Mouse (Mus musculus) liver, adult 2 months (tissue): Measurements from ENCODE around the gene Maats1. TPM values are rescaled to one million over a fixed set of nuclear protein-coding genes. Genes with fewer than 3 reads are reported as not detected.

Source experiments
- DNase-seq: peaks from one replicate; pipeline ENCODE4 v3.0.0-alpha.2; 2011; ENCODE audit warnings: low read depth, low spot score; ENCODE audit errors: extremely low read depth
- H3K27ac ChIP-seq: fragments of 200-500 bp; replicated peaks from 2 replicates; pipeline ENCODE4 v1.5.1; 2012; ENCODE audit warnings: low read depth, mild to moderate bottlenecking, control low read depth, inconsistent platforms, low read length; ENCODE audit not compliant: insufficient read depth
- H3K27me3 ChIP-seq: fragments of 200-500 bp; 2 replicates; pipeline ENCODE4 v1.6.1; 2012; ENCODE audit warnings: mild to moderate bottlenecking, moderate library complexity, low read length, inconsistent platforms; ENCODE audit not compliant: control insufficient read depth, insufficient read depth
- H3K36me3 ChIP-seq: fragments of 200-500 bp; 2 replicates; pipeline ENCODE4 v1.6.1; 2012; ENCODE audit warnings: low read length, inconsistent platforms; ENCODE audit not compliant: control insufficient read depth, insufficient read depth
- H3K4me1 ChIP-seq: fragments of 200-500 bp; 2 replicates; pipeline ENCODE4 v1.6.1; 2011; ENCODE audit warnings: low read length; ENCODE audit not compliant: control insufficient read depth, insufficient read depth
- H3K4me3 ChIP-seq: fragments of 200-500 bp; 2 replicates; pipeline ENCODE4 v1.5.1; 2011; ENCODE audit warnings: low read depth, mild to moderate bottlenecking, control low read depth, low read length, moderate library complexity; ENCODE audit not compliant: insufficient read depth
- H3K79me2 ChIP-seq: fragments of 200-500 bp; 2 replicates; pipeline ENCODE4 v1.6.1; 2012; ENCODE audit warnings: inconsistent platforms, mild to moderate bottlenecking, low read length, moderate library complexity; ENCODE audit not compliant: control insufficient read depth, insufficient read depth
- H3K9ac ChIP-seq: fragments of 200-500 bp; 2 replicates; pipeline ENCODE4 v1.6.1; 2012; ENCODE audit warnings: low read depth, mild to moderate bottlenecking, control low read depth, inconsistent platforms, low read length
- CTCF ChIP-seq: fragments of 200-500 bp; IDR thresholded peaks from 2 replicates; pipeline ENCODE4 v1.5.1; 2011; ENCODE audit warnings: low read depth, low read length, control low read depth
- POLR2A ChIP-seq: fragments of 200-500 bp; IDR thresholded peaks from 2 replicates; pipeline ENCODE4 v1.6.1; 2011; ENCODE audit warnings: low read length, control low read depth; ENCODE audit not compliant: insufficient read depth; ENCODE audit errors: extremely low read depth
- WGBS: fragments of 180-500 bp; shearing (Covaris S2); methylation state at CpG from one replicate; pipeline ENCODE4 v1.1.7; 2018; 5-methylcytosine and 5-hydroxymethylcytosine counted together
- polyA plus RNA-seq: library from polyadenylated mRNA; depleted of rRNA; stranded (reverse); fragments of >200 nt; gene quantifications from 2 replicates; pipeline ENCODE4 v1.2.3, GENCODE M21; 2012
- total RNA-seq: library from RNA; depleted of rRNA; stranded (reverse); fragments of >200 nt; gene quantifications from 2 replicates; pipeline ENCODE4 v1.2.3, GENCODE M21; 2014

Gene Maats1
- total and polyA plus RNA-seq, 2 experiments: not detected

DNA sequence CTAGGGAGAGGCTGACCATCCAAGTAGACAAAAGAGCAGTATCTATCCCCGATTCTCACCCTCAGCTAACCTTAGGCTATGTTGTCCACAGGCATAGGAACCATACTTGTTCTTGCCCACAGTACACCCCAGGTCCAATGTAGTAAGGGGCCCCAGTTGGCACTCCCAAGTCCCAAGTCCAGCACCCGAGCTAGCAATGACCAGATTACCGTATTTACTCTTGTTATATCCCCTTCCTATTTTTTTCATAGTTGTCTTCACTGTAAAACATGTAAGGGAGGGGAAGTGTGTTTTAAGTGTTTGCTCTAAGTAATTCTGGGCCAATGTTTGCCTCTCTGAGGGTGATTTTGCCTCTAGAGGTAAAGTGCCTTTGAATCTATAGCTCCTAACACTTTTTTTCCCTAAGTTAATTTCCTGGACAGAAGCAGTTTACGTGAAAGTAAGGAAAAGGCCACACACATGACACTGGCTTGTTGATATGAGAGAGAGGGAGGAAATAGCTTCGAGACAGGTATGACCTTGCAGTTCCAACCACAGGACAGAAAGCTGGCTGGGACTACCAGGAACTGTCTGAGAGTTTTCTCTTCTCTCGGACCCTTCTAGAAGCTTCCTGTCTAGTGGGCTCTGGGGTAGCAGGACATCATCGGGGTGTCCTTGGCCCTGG lies 47.1 kb downstream of the Maats1 start, which contains the start of gene Nr1i2:
Nr1i2 (minus strand) TSS at position 140 of the 664 bp plus-strand sequence.
- TF ChIP-seq CTCF: no peak
- peak; percentile 51; the same call in 1 of the 2 replicates for TF ChIP-seq POLR2A
- Histone ChIP-seq H3K79me2 (peaks cover 20% of the 10 kb centered on the region; the same call in 1 of the 2 replicates), H3K4me3 (peak within 1 kb of the TSS; percentile 96), H3K36me3 (no peaks in the 10 kb centered on the region), H3K27ac (peak within 1 kb of the TSS; percentile 100), H3K27me3 (no peaks in the 10 kb centered on the region), H3K9ac (peak within 1 kb of the TSS; percentile 88), H3K4me1 (peaks cover 13% of the 10 kb centered on the region)
- DNase-seq: peak; percentile 93
- 15% methylated on average over 7 of the region's 7 CpGs for WGBS

- DNase-seq: peak; percentile 92
- 0 out of 2 replicates have a peak overlapping the region, but pooled peaks have one; percentile 34 for H3K9ac ChIP-seq
- WGBS: 9% methylated on average over 2 of the region's 2 CpGs
- H3K79me2 ChIP-seq: peaks cover 26% of the 10 kb centered on the region
- peaks cover 26% of the 10 kb centered on the region for H3K4me1 ChIP-seq
- H3K27me3 ChIP-seq: no peaks in the 10 kb centered on the region
- peak overlapping the region; percentile 52 for H3K27ac ChIP-seq
- peaks cover 3% of the 10 kb centered on the region; the same call in 1 of the 2 replicates for H3K36me3 ChIP-seq
- 0 out of 2 replicates have a peak overlapping the region, but pooled peaks have one; percentile 10 for H3K4me3 ChIP-seq
- TF ChIP-seq CTCF: no peak
- TF ChIP-seq POLR2A: no peak
Measured at GRCm38 (mm10) chr16:38290151-38290550, 51.8 kb downstream of the Maats1 start.

- Histone ChIP-seq H3K4me1 (peaks cover 32% of the 10 kb centered on the region), H3K36me3 (peaks cover 5% of the 10 kb centered on the region; the same call in 1 of the 2 replicates), H3K27ac (peak overlapping the region; percentile 94), H3K27me3 (no peaks in the 10 kb centered on the region), H3K79me2 (peaks cover 23% of the 10 kb centered on the region), H3K9ac (peak overlapping the region; percentile 62), H3K4me3 (no peak overlapping the region; the same call in 1 of the 2 replicates)
- peak; percentile 95 for DNase-seq
- 8% methylated on average over 6 of the region's 6 CpGs for WGBS
- TF ChIP-seq POLR2A (no peak), CTCF (no peak)
Measured at GRCm38 (mm10) chr16:38288851-38289250, 53.1 kb downstream of the Maats1 start.

GRCm38 (mm10) chr16:38287762-38288161 lies 54.2 kb downstream of the Maats1 start:
- Histone ChIP-seq H3K27ac (peak overlapping the region; percentile 95), H3K4me1 (peaks cover 41% of the 10 kb centered on the region), H3K9ac (peak overlapping the region; percentile 58), H3K36me3 (peaks cover 5% of the 10 kb centered on the region; the same call in 1 of the 2 replicates), H3K79me2 (peaks cover 14% of the 10 kb centered on the region), H3K27me3 (no peaks in the 10 kb centered on the region), H3K4me3 (no peak overlapping the region)
- DNase-seq: peak; percentile 100
- WGBS: 7% methylated on average over 3 of the region's 3 CpGs
- TF ChIP-seq POLR2A: no peak
- no peak for TF ChIP-seq CTCF

- TF ChIP-seq POLR2A (no peak), CTCF (no peak)
- WGBS: 24% methylated on average over 6 of the region's 6 CpGs
- no peak overlapping the region for H3K4me3 ChIP-seq
- peaks cover 5% of the 10 kb centered on the region; the same call in 1 of the 2 replicates for H3K36me3 ChIP-seq
- peak overlapping the region; percentile 95 for H3K27ac ChIP-seq
- H3K79me2 ChIP-seq: peaks cover 14% of the 10 kb centered on the region
- H3K27me3 ChIP-seq: no peaks in the 10 kb centered on the region
- peaks cover 41% of the 10 kb centered on the region for H3K4me1 ChIP-seq
- H3K9ac ChIP-seq: peak overlapping the region; percentile 52; the same call in 1 of the 2 replicates
- peak; percentile 95 for DNase-seq
Measured at GRCm38 (mm10) chr16:38287357-38287756, 54.6 kb downstream of the Maats1 start.
